Mouse (Mus musculus): ENCODE results near the gene Thsd4. TPM values are rescaled to one million over a fixed set of nuclear protein-coding genes. Genes with fewer than 3 reads are reported as not detected.

Gene Thsd4
- polyA plus RNA-seq, 1 experiment from 2014 or later, result 11.8 TPM

- H3K4me2 ChIP-seq (ENCODE audit: low read depth, severe bottlenecking), result no peak overlapping the region
- H3K27me3 ChIP-seq (ENCODE audit: control insufficient read depth, insufficient read depth, low read length), result no peaks in the 10 kb centered on the region
- no peak overlapping the region for H3K4me3 ChIP-seq (ENCODE audit: low read depth, low read length)
- no peaks in the 10 kb centered on the region for H3K9me3 ChIP-seq (ENCODE audit: control insufficient read depth, low read length)
- H3K27ac ChIP-seq (replicated peaks; ENCODE audit: low read depth, low read length), result no peak overlapping the region
- WGBS, result 30% methylated on average over 8 of the region's 8 CpGs
- H3K4me1 ChIP-seq (ENCODE audit: control insufficient read depth, insufficient read depth, low read length), result peaks cover 17% of the 10 kb centered on the region; the same call in 1 of the 2 replicates
- DNase-seq (ENCODE audit: low spot score) (no peak), ATAC-seq (ENCODE audit: insufficient number of reproducible peaks, low FRiP score, low TSS enrichment, low read depth) (no peak)
- H3K36me3 ChIP-seq (ENCODE audit: control insufficient read depth, insufficient read depth, low read length), result no peaks in the 10 kb centered on the region
- H3K9ac ChIP-seq (ENCODE audit: low read length), result no peak overlapping the region
These were observed 231.1 kb downstream of the Thsd4 start for GRCm38 (mm10) chr9:60290780-60291179.

DNA sequence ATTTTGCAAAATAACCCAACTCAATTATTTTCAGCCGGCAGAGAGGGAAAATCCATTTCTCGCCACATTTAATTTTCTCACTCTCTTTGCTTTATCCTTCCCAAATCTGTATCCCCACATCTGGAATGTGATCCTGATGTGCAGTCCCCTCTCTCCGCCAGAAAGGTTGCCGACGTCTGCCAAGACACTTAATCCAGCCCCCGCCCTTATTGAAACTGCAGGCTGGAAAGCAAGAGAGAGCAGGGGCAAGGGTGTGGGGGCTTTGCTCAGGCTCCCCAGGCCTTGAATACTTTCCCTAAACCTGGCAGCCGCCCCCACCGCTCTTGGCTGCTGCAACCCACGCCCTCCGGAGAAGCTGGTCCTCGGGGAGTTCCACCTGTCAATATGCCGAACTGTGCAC, 233.1 kb downstream of the Thsd4 start:
- no peak overlapping the region for H3K27ac ChIP-seq (replicated peaks; ENCODE audit: low read depth, low read length)
- no peaks in the 10 kb centered on the region for H3K27me3 ChIP-seq (ENCODE audit: control insufficient read depth, insufficient read depth, low read length)
- H3K4me2 ChIP-seq (ENCODE audit: low read depth, severe bottlenecking), result no peak overlapping the region
- DNase-seq (ENCODE audit: low spot score) (no peak), ATAC-seq (ENCODE audit: insufficient number of reproducible peaks, low FRiP score, low TSS enrichment, low read depth) (no peak)
- no peaks in the 10 kb centered on the region for H3K36me3 ChIP-seq (ENCODE audit: control insufficient read depth, insufficient read depth, low read length)
- no peak overlapping the region for H3K4me3 ChIP-seq (ENCODE audit: low read depth, low read length)
- WGBS, result 70% methylated on average over 12 of the region's 12 CpGs
- no peaks in the 10 kb centered on the region for H3K9me3 ChIP-seq (ENCODE audit: control insufficient read depth, low read length)
- no peak overlapping the region for H3K9ac ChIP-seq (ENCODE audit: low read length)
- peaks cover 15% of the 10 kb centered on the region; the same call in 1 of the 2 replicates for H3K4me1 ChIP-seq (ENCODE audit: control insufficient read depth, insufficient read depth, low read length)

- DNase-seq (ENCODE audit: low spot score) (no peak), ATAC-seq (ENCODE audit: insufficient number of reproducible peaks, low FRiP score, low TSS enrichment, low read depth) (no peak)
- no peak overlapping the region for H3K4me3 ChIP-seq (ENCODE audit: low read depth, low read length)
- H3K9ac ChIP-seq (ENCODE audit: low read length), result no peak overlapping the region
- no peaks in the 10 kb centered on the region for H3K36me3 ChIP-seq (ENCODE audit: control insufficient read depth, insufficient read depth, low read length)
- no peak overlapping the region for H3K4me2 ChIP-seq (ENCODE audit: low read depth, severe bottlenecking)
- no peaks in the 10 kb centered on the region for H3K9me3 ChIP-seq (ENCODE audit: control insufficient read depth, low read length)
- no peak overlapping the region for H3K27ac ChIP-seq (replicated peaks; ENCODE audit: low read depth, low read length)
- 92% methylated on average over 3 of the region's 3 CpGs for WGBS
- no peaks in the 10 kb centered on the region for H3K27me3 ChIP-seq (ENCODE audit: control insufficient read depth, insufficient read depth, low read length)
- H3K4me1 ChIP-seq (ENCODE audit: control insufficient read depth, insufficient read depth, low read length), result peaks cover 12% of the 10 kb centered on the region; the same call in 1 of the 2 replicates
These were observed 235.5 kb downstream of the Thsd4 start for GRCm38 (mm10) chr9:60286390-60286789.

DNA sequence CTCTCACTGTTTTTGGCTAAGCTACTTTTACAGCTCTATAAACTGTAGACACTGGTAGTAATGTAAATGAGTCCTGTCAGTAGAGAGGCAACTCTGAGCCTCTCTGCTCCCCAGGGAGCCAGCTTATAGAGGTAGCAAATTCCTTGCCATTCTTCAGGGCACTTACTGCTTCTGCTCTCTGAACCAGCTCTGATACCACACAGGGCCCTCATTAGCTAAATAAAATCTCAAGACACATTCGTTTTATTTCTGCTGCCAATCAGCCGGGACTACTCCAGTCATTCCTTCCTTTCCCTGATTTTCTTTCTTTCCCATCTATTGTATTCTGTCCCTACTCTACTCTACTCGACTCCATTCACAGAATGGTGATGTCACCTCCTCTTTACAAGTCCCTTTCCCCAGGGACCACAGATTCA, 236.8 kb downstream of the Thsd4 start:
- Histone ChIP-seq H3K27ac (replicated peaks; ENCODE audit: low read depth, low read length) (no peak overlapping the region), H3K27me3 (ENCODE audit: control insufficient read depth, insufficient read depth, low read length) (no peaks in the 10 kb centered on the region), H3K4me3 (ENCODE audit: low read depth, low read length) (no peak overlapping the region), H3K4me2 (ENCODE audit: low read depth, severe bottlenecking) (no peak overlapping the region), H3K9ac (ENCODE audit: low read length) (no peak overlapping the region), H3K36me3 (ENCODE audit: control insufficient read depth, insufficient read depth, low read length) (no peaks in the 10 kb centered on the region), H3K9me3 (ENCODE audit: control insufficient read depth, low read length) (no peaks in the 10 kb centered on the region), H3K4me1 (ENCODE audit: control insufficient read depth, insufficient read depth, low read length) (peaks cover 10% of the 10 kb centered on the region; the same call in 1 of the 2 replicates)
- WGBS, result 27% methylated on average over 3 of the region's 3 CpGs
- DNase-seq (ENCODE audit: low spot score), result no peak
- ATAC-seq (ENCODE audit: insufficient number of reproducible peaks, low FRiP score, low TSS enrichment, low read depth), result no peak

DNA sequence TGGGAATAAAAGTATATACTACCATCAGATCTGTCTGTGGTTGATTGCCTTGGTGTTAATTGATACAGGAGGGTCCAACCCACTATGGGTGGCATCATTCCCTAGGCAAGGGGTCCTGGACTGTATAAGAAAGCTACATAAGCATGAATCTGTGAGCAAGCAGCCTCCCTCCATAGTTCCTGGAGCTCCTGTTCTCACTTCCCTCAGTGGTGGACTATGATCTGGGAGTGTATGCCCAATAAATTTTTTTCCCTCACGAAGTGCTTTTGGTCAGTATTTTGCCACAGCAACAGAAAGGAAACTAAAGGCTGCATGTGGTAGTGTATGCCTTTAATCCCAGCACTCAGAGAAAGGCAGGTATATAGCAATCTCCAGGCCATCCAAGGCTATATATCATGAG, 237.5 kb downstream of the Thsd4 start:
- ATAC-seq (ENCODE audit: insufficient number of reproducible peaks, low FRiP score, low TSS enrichment, low read depth), result no peak
- H3K4me3 ChIP-seq (ENCODE audit: low read depth, low read length), result no peak overlapping the region
- no peaks in the 10 kb centered on the region for H3K9me3 ChIP-seq (ENCODE audit: control insufficient read depth, low read length)
- no peaks in the 10 kb centered on the region for H3K27me3 ChIP-seq (ENCODE audit: control insufficient read depth, insufficient read depth, low read length)
- H3K36me3 ChIP-seq (ENCODE audit: control insufficient read depth, insufficient read depth, low read length), result no peaks in the 10 kb centered on the region
- H3K4me1 ChIP-seq (ENCODE audit: control insufficient read depth, insufficient read depth, low read length), result peaks cover 10% of the 10 kb centered on the region; the same call in 1 of the 2 replicates
- WGBS, result 66% methylated on average over 1 of the region's 1 CpGs
- no peak for DNase-seq (ENCODE audit: low spot score)
- no peak overlapping the region for H3K9ac ChIP-seq (ENCODE audit: low read length)
- no peak overlapping the region for H3K4me2 ChIP-seq (ENCODE audit: low read depth, severe bottlenecking)
- H3K27ac ChIP-seq (replicated peaks; ENCODE audit: low read depth, low read length), result no peak overlapping the region

DNA sequence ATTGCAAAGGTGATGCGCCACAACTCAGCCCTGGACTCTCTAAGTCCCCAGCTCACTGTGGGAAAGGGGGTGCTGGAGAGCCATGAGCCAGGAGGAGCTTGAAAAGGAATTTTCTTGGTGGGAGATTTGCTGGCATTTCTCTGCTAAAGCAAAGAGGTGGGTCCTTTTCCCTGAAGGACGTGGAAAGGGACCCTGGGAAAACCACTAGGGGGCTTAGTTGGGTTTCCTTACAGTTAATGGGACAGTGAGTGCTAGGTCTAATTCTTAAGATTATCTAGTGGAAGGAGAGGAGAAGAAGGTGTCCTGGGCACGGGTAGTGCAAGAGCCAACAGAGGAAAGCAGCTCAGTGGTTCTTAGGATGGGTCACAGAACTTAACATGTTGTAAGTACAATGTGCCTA, 238.3 kb downstream of the Thsd4 start:
- Histone ChIP-seq H3K27ac (replicated peaks; ENCODE audit: low read depth, low read length) (no peak overlapping the region), H3K4me3 (ENCODE audit: low read depth, low read length) (no peak overlapping the region), H3K36me3 (ENCODE audit: control insufficient read depth, insufficient read depth, low read length) (no peaks in the 10 kb centered on the region), H3K4me1 (ENCODE audit: control insufficient read depth, insufficient read depth, low read length) (peaks cover 10% of the 10 kb centered on the region; the same call in 1 of the 2 replicates), H3K4me2 (ENCODE audit: low read depth, severe bottlenecking) (no peak overlapping the region), H3K9me3 (ENCODE audit: control insufficient read depth, low read length) (no peaks in the 10 kb centered on the region), H3K9ac (ENCODE audit: low read length) (no peak overlapping the region), H3K27me3 (ENCODE audit: control insufficient read depth, insufficient read depth, low read length) (no peaks in the 10 kb centered on the region)
- 70% methylated on average over 3 of the region's 3 CpGs for WGBS
- DNase-seq (ENCODE audit: low spot score) (no peak), ATAC-seq (ENCODE audit: insufficient number of reproducible peaks, low FRiP score, low TSS enrichment, low read depth) (no peak)

DNA sequence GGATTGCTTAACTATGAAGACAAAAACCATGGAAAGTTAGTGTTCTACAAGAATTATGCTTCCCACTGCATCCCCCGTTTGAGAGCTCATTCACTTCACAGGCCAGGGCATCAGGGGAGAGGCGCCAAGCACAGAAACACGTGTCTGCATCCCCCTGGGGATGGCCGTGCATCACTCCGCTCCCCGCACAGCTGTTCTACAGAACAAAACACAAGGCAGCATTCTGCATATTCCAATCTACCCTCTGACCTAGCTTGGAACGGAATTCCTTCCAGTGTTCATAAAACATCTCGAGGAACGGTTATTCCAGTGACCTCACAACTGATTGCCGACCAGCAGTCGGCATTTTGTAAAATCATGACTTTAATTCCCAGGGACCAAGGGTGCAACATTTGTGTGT, 240.6 kb downstream of the Thsd4 start:
- no peak overlapping the region for H3K27ac ChIP-seq (replicated peaks; ENCODE audit: low read depth, low read length)
- no peaks in the 10 kb centered on the region for H3K9me3 ChIP-seq (ENCODE audit: control insufficient read depth, low read length)
- DNase-seq (ENCODE audit: low spot score) (no peak), ATAC-seq (ENCODE audit: insufficient number of reproducible peaks, low FRiP score, low TSS enrichment, low read depth) (no peak)
- no peak overlapping the region for H3K4me2 ChIP-seq (ENCODE audit: low read depth, severe bottlenecking)
- no peak overlapping the region for H3K4me3 ChIP-seq (ENCODE audit: low read depth, low read length)
- WGBS, result 74% methylated on average over 11 of the region's 11 CpGs
- no peak overlapping the region for H3K9ac ChIP-seq (ENCODE audit: low read length)
- peaks cover 10% of the 10 kb centered on the region; the same call in 1 of the 2 replicates for H3K4me1 ChIP-seq (ENCODE audit: control insufficient read depth, insufficient read depth, low read length)
- no peaks in the 10 kb centered on the region for H3K27me3 ChIP-seq (ENCODE audit: control insufficient read depth, insufficient read depth, low read length)
- no peaks in the 10 kb centered on the region for H3K36me3 ChIP-seq (ENCODE audit: control insufficient read depth, insufficient read depth, low read length)

DNA sequence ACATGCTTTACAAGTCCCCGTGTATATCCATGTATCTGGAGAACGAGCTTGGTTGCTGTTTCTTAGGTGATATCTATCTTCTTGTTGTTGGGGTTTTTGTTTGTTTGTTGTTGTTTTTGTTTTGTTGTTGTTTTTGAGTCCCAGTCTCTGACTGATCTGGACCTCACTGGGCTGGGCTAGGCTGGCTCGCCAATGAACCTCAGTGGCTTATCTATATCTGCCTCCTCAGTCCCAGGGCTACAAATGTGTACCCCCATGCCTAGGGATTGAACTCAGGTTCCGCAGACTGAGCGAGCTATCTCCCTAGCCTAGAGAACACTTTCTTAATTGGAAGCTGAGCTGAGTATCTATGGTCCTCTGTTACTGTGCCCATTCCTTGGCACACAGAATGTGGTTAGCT, 241.1 kb downstream of the Thsd4 start:
- ATAC-seq (ENCODE audit: insufficient number of reproducible peaks, low FRiP score, low TSS enrichment, low read depth), result no peak

DNA sequence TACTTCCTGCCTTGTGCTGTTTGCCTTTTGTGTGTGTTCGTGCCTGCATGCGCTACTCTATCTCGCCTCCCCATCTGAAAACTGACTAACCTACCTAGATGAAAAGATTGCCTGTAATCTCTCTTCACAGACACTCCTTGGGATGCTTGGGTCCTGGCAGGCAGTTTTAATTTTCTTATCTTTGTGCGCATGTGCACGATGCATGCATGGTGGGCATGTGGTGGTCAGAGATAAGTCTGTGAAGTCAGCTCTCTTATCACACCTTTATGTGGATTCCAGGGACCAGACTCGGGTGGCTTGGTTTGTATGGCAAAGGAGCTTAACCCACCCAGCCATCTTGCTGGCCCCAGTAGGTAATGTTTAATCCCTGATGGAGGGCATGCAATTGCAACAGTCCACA, 242.3 kb downstream of the Thsd4 start:
- Histone ChIP-seq H3K4me3 (ENCODE audit: low read depth, low read length) (no peak overlapping the region), H3K9me3 (ENCODE audit: control insufficient read depth, low read length) (no peaks in the 10 kb centered on the region), H3K36me3 (ENCODE audit: control insufficient read depth, insufficient read depth, low read length) (no peaks in the 10 kb centered on the region), H3K4me1 (ENCODE audit: control insufficient read depth, insufficient read depth, low read length) (peaks cover 6% of the 10 kb centered on the region; the same call in 1 of the 2 replicates), H3K9ac (ENCODE audit: low read length) (no peak overlapping the region), H3K4me2 (ENCODE audit: low read depth, severe bottlenecking) (no peak overlapping the region), H3K27ac (replicated peaks; ENCODE audit: low read depth, low read length) (no peak overlapping the region), H3K27me3 (ENCODE audit: control insufficient read depth, insufficient read depth, low read length) (no peaks in the 10 kb centered on the region)
- DNase-seq (ENCODE audit: low spot score) (peak; percentile 20), ATAC-seq (ENCODE audit: insufficient number of reproducible peaks, low FRiP score, low TSS enrichment, low read depth) (no peak)
- 83% methylated on average over 6 of the region's 6 CpGs for WGBS

More for the DNA sequence above, 241.1 kb downstream of the Thsd4 start:
- Histone ChIP-seq H3K36me3 (ENCODE audit: control insufficient read depth, insufficient read depth, low read length) (no peaks in the 10 kb centered on the region), H3K4me3 (ENCODE audit: low read depth, low read length) (no peak overlapping the region), H3K4me1 (ENCODE audit: control insufficient read depth, insufficient read depth, low read length) (peaks cover 10% of the 10 kb centered on the region; the same call in 1 of the 2 replicates), H3K4me2 (ENCODE audit: low read depth, severe bottlenecking) (no peak overlapping the region), H3K9ac (ENCODE audit: low read length) (no peak overlapping the region), H3K27ac (replicated peaks; ENCODE audit: low read depth, low read length) (no peak overlapping the region), H3K9me3 (ENCODE audit: control insufficient read depth, low read length) (no peaks in the 10 kb centered on the region), H3K27me3 (ENCODE audit: control insufficient read depth, insufficient read depth, low read length) (no peaks in the 10 kb centered on the region)
- WGBS, result 98% methylated on average over 5 of the region's 5 CpGs
- DNase-seq (ENCODE audit: low spot score), result no peak
